Mouse (Mus musculus): ENCODE results near the gene Rcc2. TPM values are rescaled to one million over a fixed set of nuclear protein-coding genes. Genes with fewer than 3 reads are reported as not detected.

The Rcc2 gene
- total RNA-seq, 2 experiments from 2014 or later: 51.8 to 51.9 TPM

Small RNAs within 50 kb of the gene (microRNA-seq; reads per million reads assigned to microRNA genes)
- gene Gm23045 (not detected), gene Gm25951 (not detected)

Other genes with a start within 250 kb of the Rcc2 start
- gene Arhgef10l, start 34.5 kb upstream of the Rcc2 start, total RNA-seq (2021): 10 to 100 TPM; 47.9 to 51.6 TPM
- under 1 TPM; 0.49 to 0.87 TPM for gene Padi6, start 42.1 kb downstream of the Rcc2 start, total RNA-seq (2021)
- gene Padi4, start 73.7 kb downstream of the Rcc2 start, total RNA-seq (2021): not detected
- not detected for gene Padi3, start 110.1 kb downstream of the Rcc2 start, total RNA-seq (2021)
- gene Padi1, start 145.2 kb downstream of the Rcc2 start, total RNA-seq (2021): under 1 TPM; 0.11 to 0.14 TPM
- 1 to 10 TPM; 3.3 to 4.9 TPM for gene Padi2, start 205.8 kb downstream of the Rcc2 start, total RNA-seq (2021)